Mouse (Mus musculus) C2C12 (cell line): ENCODE measurements around the gene Cchcr1.

Source experiments
- CTCF ChIP-seq: IDR thresholded peaks from one replicate; pipeline ENCODE4 v1.5.1; 2011; ENCODE audit not compliant: control insufficient read depth, insufficient read depth, insufficient read length
- MAX ChIP-seq: IDR thresholded peaks from one replicate; pipeline ENCODE4 v1.6.1; 2011; ENCODE audit warnings: mild to moderate bottlenecking, control low read depth

GRCm38 (mm10) chr17:35509284-35509683, 7.6 kb upstream of the Cchcr1 start:
- TF ChIP-seq CTCF, result no peak
- TF ChIP-seq MAX, result no peak
